Mouse (Mus musculus) heart, embryonic 11.5 days (tissue): ENCODE results near the gene Strn4. TPM values are rescaled to one million over a fixed set of nuclear protein-coding genes. Genes with fewer than 3 reads are reported as not detected.

Experiments
- ATAC-seq: fragments of 200-750 bp; cut with Nextera tagmentation; replicated peaks from 2 replicates; pipeline ENCODE4 v1.8.0; 2017; ENCODE audit warnings: moderate library complexity; ENCODE audit not compliant: insufficient number of reproducible peaks, low FRiP score, low TSS enrichment
- H3K27ac ChIP-seq: fragments of 300-500 bp; sonication (generic); 2 replicates; pipeline ENCODE4 v1.5.1; 2014; ENCODE audit warnings: mild to moderate bottlenecking, low read depth, low read length
- H3K27me3 ChIP-seq: fragments of 300-500 bp; sonication (generic); 2 replicates; pipeline ENCODE4 v1.6.1; 2014; ENCODE audit warnings: mild to moderate bottlenecking, low read length, mixed read lengths; ENCODE audit not compliant: control insufficient read depth, insufficient read depth
- H3K36me3 ChIP-seq: fragments of 300-500 bp; sonication (generic); 2 replicates; pipeline ENCODE4 v1.6.1; 2014; ENCODE audit warnings: mild to moderate bottlenecking, low read length, moderate library complexity, mixed read lengths; ENCODE audit not compliant: control insufficient read depth, insufficient read depth
- H3K4me1 ChIP-seq: fragments of 300-500 bp; sonication (generic); 2 replicates; pipeline ENCODE4 v1.6.1; 2014; ENCODE audit warnings: low read length; ENCODE audit not compliant: control insufficient read depth, insufficient read depth
- H3K4me2 ChIP-seq: fragments of 300-500 bp; sonication (generic); 2 replicates; pipeline ENCODE4 v1.6.1; 2014; ENCODE audit warnings: mild to moderate bottlenecking, moderate library complexity
- H3K4me3 ChIP-seq: fragments of 300-500 bp; sonication (generic); 2 replicates; pipeline ENCODE4 v1.5.1; 2014; ENCODE audit warnings: low read depth, low read length
- H3K9ac ChIP-seq: fragments of 300-500 bp; sonication (generic); 2 replicates; pipeline ENCODE4 v1.6.1; 2014; ENCODE audit warnings: mild to moderate bottlenecking, low read depth, low read length, moderate library complexity
- H3K9me3 ChIP-seq: fragments of 300-500 bp; sonication (generic); replicated peaks from 2 replicates; pipeline ENCODE4 v1.6.1; 2016; ENCODE audit warnings: low read length; ENCODE audit not compliant: control insufficient read depth
- WGBS: fragments of 180-500 bp; shearing (Covaris S2); extraction: QIAGEN DNeasy Blood & Tissue Kit; methylation state at CpG from one replicate; pipeline ENCODE4 v1.1.7; 2014; ENCODE audit not compliant: insufficient replicate concordance; 5-methylcytosine and 5-hydroxymethylcytosine counted together
- polyA plus RNA-seq: library from polyadenylated mRNA; unstranded; fragments of >200 nt; fragmentation: Nextera tagmentation; extraction: Ambion mirVana; gene quantifications from 2 replicates; pipeline ENCODE4 v1.2.1, GENCODE M21; 2014

Gene Strn4
- polyA plus RNA-seq, 1 experiment from 2014 or later: 81.4 TPM

- peak within 1 kb of the TSS; percentile 99 for H3K4me2 ChIP-seq
- H3K27me3 ChIP-seq: peaks cover 9% of the 10 kb centered on the region
- H3K9me3 ChIP-seq: no peaks in the 10 kb centered on the region
- H3K9ac ChIP-seq: peak within 1 kb of the TSS; percentile 100
- WGBS: under 1% methylated on average over 57 of the region's 64 CpGs
- peak within 1 kb of the TSS; percentile 93 for H3K27ac ChIP-seq
- H3K4me1 ChIP-seq: peaks cover 51% of the 10 kb centered on the region
- peak; percentile 62 for ATAC-seq
- H3K4me3 ChIP-seq: peak within 1 kb of the TSS; percentile 95
- peaks cover 4% of the 10 kb centered on the region for H3K36me3 ChIP-seq
Observed at GRCm38 (mm10) chr7:16816475-16817122, 910 bp downstream of the Strn4 start, which contains the start of gene Fkrp. Fkrp (minus strand) TSS chr7:16816732.

GRCm38 (mm10) chr7:16817693-16818092, 2.0 kb downstream of the Strn4 start:
- Histone ChIP-seq H3K4me3 (peak overlapping the region; percentile 95), H3K27ac (no peak overlapping the region), H3K9me3 (no peaks in the 10 kb centered on the region), H3K4me1 (peaks cover 55% of the 10 kb centered on the region), H3K27me3 (no peaks in the 10 kb centered on the region), H3K9ac (peak overlapping the region; percentile 100), H3K4me2 (peak overlapping the region; percentile 99), H3K36me3 (peaks cover 4% of the 10 kb centered on the region)
- no peak for ATAC-seq
- 72% methylated on average over 3 of the region's 3 CpGs for whole genome bisulfite sequencing

- peak overlapping the region; percentile 31; the same call in 1 of the 2 replicates for H3K9ac ChIP-seq
- no peak overlapping the region for H3K4me3 ChIP-seq
- peaks cover 6% of the 10 kb centered on the region for H3K36me3 ChIP-seq
- peak; percentile 13; the same call in 1 of the 2 replicates for ATAC-seq
- H3K4me2 ChIP-seq: peak overlapping the region; percentile 38
- H3K27ac ChIP-seq: no peak overlapping the region
- H3K4me1 ChIP-seq: peaks cover 68% of the 10 kb centered on the region
- no peaks in the 10 kb centered on the region for H3K27me3 ChIP-seq
- no peaks in the 10 kb centered on the region for H3K9me3 ChIP-seq
- 42% methylated on average over 5 of the region's 5 CpGs for WGBS
Observed at GRCm38 (mm10) chr7:16819794-16820193, 4.1 kb downstream of the Strn4 start.

GRCm38 (mm10) chr7:16820271-16820763, 4.6 kb downstream of the Strn4 start:
- ATAC-seq: no peak
- peak overlapping the region; percentile 38 for H3K4me2 ChIP-seq
- peaks cover 10% of the 10 kb centered on the region for H3K36me3 ChIP-seq
- WGBS: 66% methylated on average over 5 of the region's 5 CpGs
- H3K27ac ChIP-seq: 0 out of 2 replicates have a peak overlapping the region, but pooled peaks have one; percentile 10
- H3K4me3 ChIP-seq: no peak overlapping the region
- H3K9me3 ChIP-seq: no peaks in the 10 kb centered on the region
- H3K9ac ChIP-seq: peak overlapping the region; percentile 31
- H3K27me3 ChIP-seq: no peaks in the 10 kb centered on the region
- peaks cover 68% of the 10 kb centered on the region for H3K4me1 ChIP-seq

- Histone ChIP-seq H3K4me2 (peak overlapping the region; percentile 29), H3K4me1 (peaks cover 64% of the 10 kb centered on the region), H3K9ac (peak overlapping the region; percentile 46; the same call in 1 of the 2 replicates), H3K4me3 (no peak overlapping the region), H3K9me3 (no peaks in the 10 kb centered on the region), H3K27ac (no peak overlapping the region), H3K36me3 (peaks cover 10% of the 10 kb centered on the region), H3K27me3 (no peaks in the 10 kb centered on the region)
- WGBS: 37% methylated on average over 3 of the region's 3 CpGs
- no peak for ATAC-seq
Observed at GRCm38 (mm10) chr7:16821091-16821490, 5.4 kb downstream of the Strn4 start.

GRCm38 (mm10) chr7:16821669-16822101, 6.0 kb downstream of the Strn4 start:
- H3K9ac ChIP-seq: peak overlapping the region; percentile 28; the same call in 1 of the 2 replicates
- no peak overlapping the region for H3K4me3 ChIP-seq
- WGBS: 71% methylated on average over 4 of the region's 4 CpGs
- H3K9me3 ChIP-seq: no peaks in the 10 kb centered on the region
- peaks cover 70% of the 10 kb centered on the region for H3K4me1 ChIP-seq
- H3K27me3 ChIP-seq: no peaks in the 10 kb centered on the region
- no peak overlapping the region for H3K4me2 ChIP-seq
- ATAC-seq: no peak
- H3K36me3 ChIP-seq: peaks cover 15% of the 10 kb centered on the region
- H3K27ac ChIP-seq: no peak overlapping the region

- H3K4me1 ChIP-seq: peaks cover 54% of the 10 kb centered on the region
- ATAC-seq: no peak
- no peaks in the 10 kb centered on the region for H3K27me3 ChIP-seq
- H3K9ac ChIP-seq: no peak overlapping the region
- H3K36me3 ChIP-seq: peaks cover 19% of the 10 kb centered on the region
- H3K4me2 ChIP-seq: no peak overlapping the region
- no peaks in the 10 kb centered on the region for H3K9me3 ChIP-seq
- H3K27ac ChIP-seq: 0 out of 2 replicates have a peak overlapping the region, but pooled peaks have one; percentile 16
- WGBS: 45% methylated on average over 5 of the region's 5 CpGs
- H3K4me3 ChIP-seq: no peak overlapping the region
Observed at GRCm38 (mm10) chr7:16823734-16824133, 8.0 kb downstream of the Strn4 start.

- H3K4me3 ChIP-seq: no peak overlapping the region
- H3K9ac ChIP-seq: no peak overlapping the region
- H3K9me3 ChIP-seq: no peaks in the 10 kb centered on the region
- H3K4me1 ChIP-seq: peaks cover 35% of the 10 kb centered on the region
- H3K27ac ChIP-seq: no peak overlapping the region
- WGBS: 83% methylated on average over 10 of the region's 10 CpGs
- no peak overlapping the region for H3K4me2 ChIP-seq
- H3K36me3 ChIP-seq: peaks cover 34% of the 10 kb centered on the region
- no peak for ATAC-seq
- H3K27me3 ChIP-seq: no peaks in the 10 kb centered on the region
Observed at GRCm38 (mm10) chr7:16825785-16826184, 10.1 kb downstream of the Strn4 start.
